Mouse (Mus musculus) heart, embryonic 13.5 days (tissue): ENCODE measurements around the gene Zfp709. TPM values are rescaled to one million over a fixed set of nuclear protein-coding genes. Genes with fewer than 3 reads are reported as not detected.
"Not testable (repeated sequence)": the region's sequence is repeated elsewhere in the genome, so short reads cannot be mapped to it uniquely, and the experiment has no call there.

Experiments used
- ATAC-seq: fragments of 200-750 bp; cut with Nextera tagmentation; 2 replicates; pipeline ENCODE4 v1.8.0; 2017; ENCODE audit warnings: moderate TSS enrichment; ENCODE audit not compliant: insufficient number of reproducible peaks, low FRiP score, low TSS enrichment; ENCODE audit errors: extremely low read depth
- H3K27ac ChIP-seq: fragments of 300-500 bp; sonication (generic); replicated peaks from 2 replicates; pipeline ENCODE4 v1.5.1; 2015; ENCODE audit warnings: moderate library complexity, mild to moderate bottlenecking, inconsistent platforms
- H3K27me3 ChIP-seq: fragments of 300-500 bp; sonication (generic); replicated peaks from 2 replicates; pipeline ENCODE4 v1.6.1; 2015; ENCODE audit warnings: mild to moderate bottlenecking, inconsistent platforms
- H3K36me3 ChIP-seq: fragments of 300-500 bp; sonication (generic); 2 replicates; pipeline ENCODE4 v1.6.1; 2015; ENCODE audit warnings: mild to moderate bottlenecking, inconsistent platforms
- H3K4me1 ChIP-seq: fragments of 300-500 bp; sonication (generic); 2 replicates; pipeline ENCODE4 v1.6.1; 2015; ENCODE audit warnings: inconsistent platforms
- H3K4me2 ChIP-seq: fragments of 300-500 bp; sonication (generic); 2 replicates; pipeline ENCODE4 v1.6.1; 2015; ENCODE audit warnings: inconsistent platforms, mild to moderate bottlenecking, moderate library complexity
- H3K4me3 ChIP-seq: fragments of 300-500 bp; sonication (generic); 2 replicates; pipeline ENCODE4 v1.5.1; 2015; ENCODE audit warnings: moderate library complexity, mild to moderate bottlenecking, inconsistent platforms
- H3K9ac ChIP-seq: fragments of 300-500 bp; sonication (generic); 2 replicates; pipeline ENCODE4 v1.6.1; 2015; ENCODE audit warnings: inconsistent platforms, mild to moderate bottlenecking, moderate library complexity
- H3K9me3 ChIP-seq: fragments of 300-500 bp; sonication (generic); 2 replicates; pipeline ENCODE4 v1.6.1; 2016; ENCODE audit warnings: inconsistent platforms
- WGBS: fragments of 180-500 bp; shearing (Covaris S2); methylation state at CpG from one replicate; pipeline ENCODE4 v1.1.7; 2015; ENCODE audit warnings: mixed read lengths; 5-methylcytosine and 5-hydroxymethylcytosine counted together
- polyA plus RNA-seq: library from polyadenylated mRNA; unstranded; fragments of >200 nt; fragmentation: Nextera tagmentation; extraction: Ambion mirVana; gene quantifications from 2 replicates; pipeline ENCODE4 v1.2.1, GENCODE M21; 2015

The Zfp709 gene
- polyA plus RNA-seq, result 3.4 and 4.0 TPM in 2 replicates

GRCm38 (mm10) chr8:71881618-71882274 lies at the start of gene Zfp709:
Gene Zfp709, plus strand, starts transcription at chr8:71882019.
- Histone ChIP-seq H3K4me3 (peak within 1 kb of the TSS; percentile 73), H3K36me3 (peaks cover 25% of the 10 kb centered on the region), H3K4me1 (peaks cover 9% of the 10 kb centered on the region; the same call in 1 of the 2 replicates), H3K27ac (peak within 1 kb of the TSS; percentile 68), H3K4me2 (peak within 1 kb of the TSS; percentile 92), H3K9ac (peak within 1 kb of the TSS; percentile 90), H3K27me3 (0 out of 2 replicates have a peak, but pooled peaks cover 2% of the 10 kb centered on the region), H3K9me3 (peaks cover 21% of the 10 kb centered on the region)
- WGBS, result 6% methylated on average over 45 of the region's 45 CpGs
- peak; percentile 79 for ATAC-seq

GRCm38 (mm10) chr8:71838207-71838606 lies 43.6 kb upstream of the Zfp709 start:
- not testable (repeated sequence) for ATAC-seq, H3K36me3 ChIP-seq

GRCm38 (mm10) chr8:71841201-71841817 lies 40.5 kb upstream of the Zfp709 start:
- not testable (repeated sequence) for H3K27ac ChIP-seq, H3K4me3 ChIP-seq, H3K36me3 ChIP-seq, H3K9ac ChIP-seq, H3K4me2 ChIP-seq, H3K9me3 ChIP-seq, H3K4me1 ChIP-seq, H3K27me3 ChIP-seq
- WGBS, result 71% methylated on average over 3 of the region's 3 CpGs
- ATAC-seq, result 0 out of 2 replicates have a peak, but pooled peaks have one; percentile 14

More at GRCm38 (mm10) chr8:71838207-71838606, 43.6 kb upstream of the Zfp709 start:
- H3K27ac ChIP-seq, H3K9ac ChIP-seq, H3K4me3 ChIP-seq, H3K27me3 ChIP-seq, H3K4me1 ChIP-seq, H3K4me2 ChIP-seq: not testable (repeated sequence)
- 67% methylated on average over 4 of the region's 4 CpGs for WGBS
- peaks cover 11% of the 10 kb centered on the region; the same call in 1 of the 2 replicates for H3K9me3 ChIP-seq

GRCm38 (mm10) chr8:71842476-71842875 lies 39.3 kb upstream of the Zfp709 start:
- not testable (repeated sequence) for H3K4me1 ChIP-seq, H3K27me3 ChIP-seq, H3K27ac ChIP-seq, H3K4me2 ChIP-seq, H3K9me3 ChIP-seq, ATAC-seq, H3K9ac ChIP-seq, H3K36me3 ChIP-seq, H3K4me3 ChIP-seq
- WGBS, result 59% methylated on average over 2 of the region's 2 CpGs

GRCm38 (mm10) chr8:71844453-71844852 lies 37.4 kb upstream of the Zfp709 start:
- WGBS, result 61% methylated on average over 1 of the region's 1 CpGs
- not testable (repeated sequence) for H3K36me3 ChIP-seq, H3K27me3 ChIP-seq, H3K27ac ChIP-seq, H3K9me3 ChIP-seq, H3K4me1 ChIP-seq, H3K4me3 ChIP-seq, ATAC-seq, H3K4me2 ChIP-seq, H3K9ac ChIP-seq

GRCm38 (mm10) chr8:71845993-71846483 lies 35.8 kb upstream of the Zfp709 start:
- not testable (repeated sequence) for H3K4me3 ChIP-seq, H3K4me2 ChIP-seq, ATAC-seq, H3K9me3 ChIP-seq, H3K27ac ChIP-seq, H3K36me3 ChIP-seq, H3K9ac ChIP-seq, H3K27me3 ChIP-seq, H3K4me1 ChIP-seq
- WGBS, result 78% methylated on average over 1 of the region's 1 CpGs

GRCm38 (mm10) chr8:71846745-71847144 lies 35.1 kb upstream of the Zfp709 start:
- not testable (repeated sequence) for H3K4me2 ChIP-seq, H3K9me3 ChIP-seq, H3K27ac ChIP-seq, H3K36me3 ChIP-seq, ATAC-seq, H3K9ac ChIP-seq, H3K4me1 ChIP-seq, H3K27me3 ChIP-seq, H3K4me3 ChIP-seq
- WGBS, result 67% methylated on average over 2 of the region's 2 CpGs

- 67% methylated on average over 1 of the region's 1 CpGs for WGBS
- H3K9ac ChIP-seq, H3K27ac ChIP-seq, H3K36me3 ChIP-seq, H3K27me3 ChIP-seq, H3K4me3 ChIP-seq, ATAC-seq, H3K4me2 ChIP-seq, H3K9me3 ChIP-seq, H3K4me1 ChIP-seq: not testable (repeated sequence)
Measured at GRCm38 (mm10) chr8:71851014-71851413, 30.8 kb upstream of the Zfp709 start.

GRCm38 (mm10) chr8:71853360-71853759 lies 28.5 kb upstream of the Zfp709 start:
- H3K4me2 ChIP-seq, H3K27ac ChIP-seq, ATAC-seq, H3K27me3 ChIP-seq, H3K4me1 ChIP-seq, H3K9me3 ChIP-seq, H3K4me3 ChIP-seq, H3K36me3 ChIP-seq, H3K9ac ChIP-seq: not testable (repeated sequence)

GRCm38 (mm10) chr8:71856630-71857328 lies 25.0 kb upstream of the Zfp709 start:
- WGBS, result 63% methylated on average over 9 of the region's 10 CpGs
- not testable (repeated sequence) for H3K4me3 ChIP-seq

GRCm38 (mm10) chr8:71857364-71857763 lies 24.5 kb upstream of the Zfp709 start:
- H3K4me1 ChIP-seq, H3K9me3 ChIP-seq, H3K27ac ChIP-seq, H3K27me3 ChIP-seq, H3K36me3 ChIP-seq, H3K4me2 ChIP-seq, H3K9ac ChIP-seq, H3K4me3 ChIP-seq: not testable (repeated sequence)
- WGBS, result 74% methylated on average over 2 of the region's 2 CpGs
- 0 out of 2 replicates have a peak, but pooled peaks have one; percentile 46 for ATAC-seq

More at GRCm38 (mm10) chr8:71856630-71857328, 25.0 kb upstream of the Zfp709 start:
- not testable (repeated sequence) for H3K27ac ChIP-seq, H3K9ac ChIP-seq, H3K36me3 ChIP-seq, H3K4me1 ChIP-seq, H3K27me3 ChIP-seq, H3K4me2 ChIP-seq, H3K9me3 ChIP-seq
- ATAC-seq, result peak; percentile 54; the same call in 1 of the 2 replicates
